Mouse (Mus musculus) C2C12 (cell line): ENCODE results near the gene Mettl24. TPM values are rescaled to one million over a fixed set of nuclear protein-coding genes. Genes with fewer than 3 reads are reported as not detected.

Source experiments
- H3K27me3 ChIP-seq: one replicate; pipeline ENCODE4 v1.6.1; 2011; ENCODE audit not compliant: control insufficient read depth, insufficient read depth, insufficient read length
- H3K36me3 ChIP-seq: one replicate; pipeline ENCODE4 v1.6.1; 2011; ENCODE audit not compliant: control insufficient read depth, insufficient read depth
- H3K4me3 ChIP-seq: one replicate; pipeline ENCODE4 v1.5.1; 2011; ENCODE audit warnings: mild to moderate bottlenecking, control low read depth; ENCODE audit not compliant: poor library complexity, insufficient read depth, severe bottlenecking
- H3K79me2 ChIP-seq: one replicate; pipeline ENCODE4 v1.6.1; 2011; ENCODE audit not compliant: control insufficient read depth, insufficient read depth
- H3K79me3 ChIP-seq: one replicate; pipeline ENCODE4 v1.6.1; 2011; ENCODE audit warnings: low read depth, control low read depth
- H3ac ChIP-seq: one replicate; pipeline ENCODE3; 2011; ENCODE audit warnings: low read depth; ENCODE audit not compliant: control insufficient read depth, insufficient read length
- CEBPB ChIP-seq: IDR thresholded peaks from one replicate; pipeline ENCODE4 v1.6.1; 2011; ENCODE audit warnings: low read depth, mild to moderate bottlenecking, control low read depth, moderate library complexity
- CTCF ChIP-seq: IDR thresholded peaks from one replicate; pipeline ENCODE4 v1.5.1; 2011; ENCODE audit not compliant: control insufficient read depth, insufficient read depth, insufficient read length
- FOSL1 ChIP-seq: IDR thresholded peaks from one replicate; pipeline ENCODE4 v1.8.0; 2011; ENCODE audit warnings: mild to moderate bottlenecking, low read length; ENCODE audit not compliant: poor library complexity, insufficient read depth, severe bottlenecking
- MAX ChIP-seq: IDR thresholded peaks from one replicate; pipeline ENCODE4 v1.6.1; 2011; ENCODE audit warnings: mild to moderate bottlenecking, control low read depth
- MYOD1 ChIP-seq: IDR thresholded peaks from one replicate; pipeline ENCODE4 v1.6.1; 2011; ENCODE audit warnings: low read depth; ENCODE audit not compliant: control insufficient read depth, insufficient read length
- MYOG ChIP-seq: IDR thresholded peaks from one replicate; pipeline ENCODE4 v1.6.1; 2011; ENCODE audit not compliant: control insufficient read depth, insufficient read length; ENCODE audit errors: extremely low read depth
- USF1 ChIP-seq: IDR thresholded peaks from one replicate; pipeline ENCODE4 v1.6.1; 2011; ENCODE audit warnings: low read depth, mild to moderate bottlenecking, control low read depth, moderate library complexity
- polyA plus RNA-seq: library from polyadenylated mRNA; unstranded; fragments of >200 nt; fragmentation: generic; extraction: Trizol; gene quantifications from one replicate; pipeline ENCODE4 v1.2.1, GENCODE M21; 2012; ENCODE audit warnings: missing spikeins

Mettl24 gene
- polyA plus RNA-seq, 1 experiment = 0.76 TPM

- no peaks in the 10 kb centered on the region for H3K36me3 ChIP-seq
- H3ac ChIP-seq = no peak overlapping the region
- H3K79me3 ChIP-seq = no peaks in the 10 kb centered on the region
- H3K27me3 ChIP-seq = no peaks in the 10 kb centered on the region
- TF ChIP-seq CTCF = no peak
- TF ChIP-seq MYOG = no peak
- no peak for TF ChIP-seq MYOD1
- TF ChIP-seq FOSL1 = no peak
- no peak for TF ChIP-seq USF1
- no peak for TF ChIP-seq MAX
- TF ChIP-seq CEBPB = no peak
- H3K4me3 ChIP-seq = no peak overlapping the region
- no peaks in the 10 kb centered on the region for H3K79me2 ChIP-seq
These were observed 28.0 kb downstream of the Mettl24 start for GRCm38 (mm10) chr10:40711127-40711526.

DNA sequence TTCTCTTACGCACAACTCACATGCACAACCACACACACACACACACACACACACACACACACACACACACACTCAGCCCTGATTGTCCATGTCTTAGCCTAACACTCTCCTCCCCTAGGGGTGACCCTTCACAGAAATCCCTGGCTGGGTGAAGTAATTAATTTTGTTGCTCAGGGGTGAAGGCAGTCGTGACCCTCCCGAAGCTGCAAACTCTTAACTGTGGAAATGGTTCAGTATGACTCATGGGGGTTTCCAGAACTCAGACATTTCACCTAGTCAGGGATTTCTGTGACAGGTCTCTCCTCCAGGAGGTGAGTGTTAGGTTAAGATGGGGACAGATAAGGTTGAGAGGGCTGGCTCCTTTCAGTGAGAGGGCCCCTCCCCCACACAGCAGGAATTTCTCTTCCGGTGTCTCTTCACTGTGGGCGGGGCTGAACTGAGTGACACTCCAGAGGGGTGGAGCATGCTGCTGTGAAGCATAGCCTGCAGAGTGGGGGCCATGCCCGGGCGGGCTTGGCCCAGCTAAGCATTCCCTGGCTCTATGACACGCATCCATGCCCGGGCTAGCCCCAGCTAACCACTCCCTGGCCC, 30.0 kb downstream of the Mettl24 start:
- no peaks in the 10 kb centered on the region for H3K27me3 ChIP-seq
- H3K79me3 ChIP-seq = no peaks in the 10 kb centered on the region
- H3K36me3 ChIP-seq = no peaks in the 10 kb centered on the region
- no peak overlapping the region for H3K4me3 ChIP-seq
- H3ac ChIP-seq = no peak overlapping the region
- TF ChIP-seq MAX (no peak), CTCF (no peak), MYOD1 (no peak), USF1 (no peak), CEBPB (no peak), MYOG (no peak), FOSL1 (no peak)
- H3K79me2 ChIP-seq = no peaks in the 10 kb centered on the region

GRCm38 (mm10) chr10:40713829-40714228, 30.7 kb downstream of the Mettl24 start:
- Histone ChIP-seq H3K36me3 (no peaks in the 10 kb centered on the region), H3K4me3 (no peak overlapping the region), H3ac (no peak overlapping the region), H3K79me2 (no peaks in the 10 kb centered on the region), H3K79me3 (no peaks in the 10 kb centered on the region), H3K27me3 (no peaks in the 10 kb centered on the region)
- no peak for TF ChIP-seq CTCF

GRCm38 (mm10) chr10:40715151-40715550, 32.1 kb downstream of the Mettl24 start:
- Histone ChIP-seq H3K79me3 (no peaks in the 10 kb centered on the region), H3K4me3 (no peak overlapping the region), H3K79me2 (no peaks in the 10 kb centered on the region), H3ac (no peak overlapping the region), H3K36me3 (no peaks in the 10 kb centered on the region), H3K27me3 (no peaks in the 10 kb centered on the region)
- no peak for TF ChIP-seq USF1
- TF ChIP-seq CTCF = no peak
- no peak for TF ChIP-seq CEBPB
- TF ChIP-seq MYOG = no peak
- no peak for TF ChIP-seq MYOD1
- TF ChIP-seq FOSL1 = no peak
- TF ChIP-seq MAX = no peak

GRCm38 (mm10) chr10:40716296-40716695, 33.2 kb downstream of the Mettl24 start:
- Histone ChIP-seq H3K27me3 (no peaks in the 10 kb centered on the region), H3K79me3 (no peaks in the 10 kb centered on the region), H3K36me3 (no peaks in the 10 kb centered on the region), H3ac (no peak overlapping the region), H3K79me2 (no peaks in the 10 kb centered on the region), H3K4me3 (no peak overlapping the region)
- no peak for TF ChIP-seq CTCF
- TF ChIP-seq MAX = no peak
- TF ChIP-seq CEBPB = no peak
- no peak for TF ChIP-seq FOSL1
- TF ChIP-seq MYOG = no peak
- no peak for TF ChIP-seq MYOD1
- TF ChIP-seq USF1 = no peak

DNA sequence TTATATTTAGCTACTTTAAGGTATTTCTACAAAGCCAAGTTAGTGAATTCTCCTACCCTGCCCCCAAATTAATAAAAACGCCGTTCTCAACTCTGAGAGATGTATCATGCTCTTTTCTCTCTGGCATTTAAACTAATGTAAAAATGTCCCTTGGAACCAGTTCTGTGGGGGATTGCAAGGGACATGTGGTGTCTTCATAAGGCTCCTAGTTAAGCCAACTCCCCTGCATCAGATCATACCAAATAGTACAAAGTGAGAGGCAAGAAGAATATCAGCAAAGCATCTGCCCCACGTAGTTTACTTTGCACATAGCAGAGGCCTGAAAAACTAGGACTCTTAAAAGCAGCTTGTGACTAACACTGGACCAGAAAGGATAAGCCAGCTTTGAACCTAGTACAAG, 33.6 kb downstream of the Mettl24 start:
- TF ChIP-seq CTCF (no peak), CEBPB (no peak), FOSL1 (no peak), USF1 (no peak), MAX (no peak), MYOG (no peak), MYOD1 (no peak)
- no peak overlapping the region for H3ac ChIP-seq
- H3K36me3 ChIP-seq = no peaks in the 10 kb centered on the region
- no peaks in the 10 kb centered on the region for H3K27me3 ChIP-seq
- H3K4me3 ChIP-seq = no peak overlapping the region
- no peaks in the 10 kb centered on the region for H3K79me3 ChIP-seq
- no peaks in the 10 kb centered on the region for H3K79me2 ChIP-seq
